Mouse (Mus musculus): ENCODE data around the gene Nckap5. TPM values are rescaled to one million over a fixed set of nuclear protein-coding genes. Genes with fewer than 3 reads are reported as not detected.
"Not testable (repeated sequence)": the region's sequence is repeated elsewhere in the genome, so short reads cannot be mapped to it uniquely, and the experiment has no call there.

Gene Nckap5
- polyA plus RNA-seq, 1 experiment from 2014 or later, result 4.8 TPM

GRCm38 (mm10) chr1:126799379-126799798 lies 31.2 kb downstream of the Nckap5 start:
- no peak overlapping the region for H3K9ac ChIP-seq (ENCODE audit: low read length)
- WGBS, result 72% methylated on average over 11 of the region's 11 CpGs
- no peak overlapping the region for H3K27ac ChIP-seq (ENCODE audit: low read length)
- H3K27me3 ChIP-seq (ENCODE audit: control insufficient read depth, insufficient read depth, low read length), result no peaks in the 10 kb centered on the region
- no peak for ATAC-seq (ENCODE audit: insufficient read depth, low FRiP score)
- no peaks in the 10 kb centered on the region for H3K36me3 ChIP-seq (ENCODE audit: control insufficient read depth, insufficient read depth, low read length)
- H3K4me1 ChIP-seq (ENCODE audit: control insufficient read depth, insufficient read depth, low read length), result no peaks in the 10 kb centered on the region
- no peak overlapping the region for H3K4me3 ChIP-seq (replicated peaks; ENCODE audit: low read length)
- H3K4me2 ChIP-seq (ENCODE audit: low read depth, low read length), result no peak overlapping the region
- H3K9me3 ChIP-seq (replicated peaks; ENCODE audit: control insufficient read depth, low read length), result no peaks in the 10 kb centered on the region

GRCm38 (mm10) chr1:126780354-126780941 lies 50.2 kb downstream of the Nckap5 start:
- H3K4me2 ChIP-seq (ENCODE audit: low read depth, low read length); H3K36me3 ChIP-seq (ENCODE audit: control insufficient read depth, insufficient read depth, low read length); H3K27me3 ChIP-seq (ENCODE audit: control insufficient read depth, insufficient read depth, low read length); H3K27ac ChIP-seq (ENCODE audit: low read length); H3K4me3 ChIP-seq (replicated peaks; ENCODE audit: low read length); H3K9ac ChIP-seq (ENCODE audit: low read length); H3K9me3 ChIP-seq (replicated peaks; ENCODE audit: control insufficient read depth, low read length); ATAC-seq (ENCODE audit: insufficient read depth, low FRiP score); H3K4me1 ChIP-seq (ENCODE audit: control insufficient read depth, insufficient read depth, low read length): not testable (repeated sequence)
- no CpG with 5 or more reads among the region's 2 CpGs for WGBS

- no CpG with 5 or more reads among the region's 6 CpGs for WGBS
- H3K4me3 ChIP-seq (replicated peaks; ENCODE audit: low read length); H3K36me3 ChIP-seq (ENCODE audit: control insufficient read depth, insufficient read depth, low read length); ATAC-seq (ENCODE audit: insufficient read depth, low FRiP score); H3K9me3 ChIP-seq (replicated peaks; ENCODE audit: control insufficient read depth, low read length); H3K27me3 ChIP-seq (ENCODE audit: control insufficient read depth, insufficient read depth, low read length); H3K4me2 ChIP-seq (ENCODE audit: low read depth, low read length); H3K27ac ChIP-seq (ENCODE audit: low read length); H3K4me1 ChIP-seq (ENCODE audit: control insufficient read depth, insufficient read depth, low read length); H3K9ac ChIP-seq (ENCODE audit: low read length): not testable (repeated sequence)
Measured at GRCm38 (mm10) chr1:126773947-126774346, 56.7 kb downstream of the Nckap5 start.

GRCm38 (mm10) chr1:126766971-126767370 lies 63.6 kb downstream of the Nckap5 start:
- H3K27me3 ChIP-seq (ENCODE audit: control insufficient read depth, insufficient read depth, low read length), result no peaks in the 10 kb centered on the region
- H3K4me2 ChIP-seq (ENCODE audit: low read depth, low read length), result no peak overlapping the region
- H3K27ac ChIP-seq (ENCODE audit: low read length), result no peak overlapping the region
- no peak overlapping the region for H3K9ac ChIP-seq (ENCODE audit: low read length)
- WGBS, result 47% methylated on average over 1 of the region's 1 CpGs
- H3K4me1 ChIP-seq (ENCODE audit: control insufficient read depth, insufficient read depth, low read length), result no peaks in the 10 kb centered on the region
- no peak overlapping the region for H3K4me3 ChIP-seq (replicated peaks; ENCODE audit: low read length)
- H3K9me3 ChIP-seq (replicated peaks; ENCODE audit: control insufficient read depth, low read length), result no peaks in the 10 kb centered on the region
- ATAC-seq (ENCODE audit: insufficient read depth, low FRiP score), result no peak
- H3K36me3 ChIP-seq (ENCODE audit: control insufficient read depth, insufficient read depth, low read length), result no peaks in the 10 kb centered on the region

GRCm38 (mm10) chr1:126765506-126766170 lies 65.0 kb downstream of the Nckap5 start:
- Histone ChIP-seq H3K27me3 (ENCODE audit: control insufficient read depth, insufficient read depth, low read length) (no peaks in the 10 kb centered on the region), H3K36me3 (ENCODE audit: control insufficient read depth, insufficient read depth, low read length) (no peaks in the 10 kb centered on the region), H3K9ac (ENCODE audit: low read length) (no peak overlapping the region), H3K4me3 (replicated peaks; ENCODE audit: low read length) (no peak overlapping the region), H3K27ac (ENCODE audit: low read length) (no peak overlapping the region), H3K4me1 (ENCODE audit: control insufficient read depth, insufficient read depth, low read length) (no peaks in the 10 kb centered on the region), H3K9me3 (replicated peaks; ENCODE audit: control insufficient read depth, low read length) (no peaks in the 10 kb centered on the region), H3K4me2 (ENCODE audit: low read depth, low read length) (no peak overlapping the region)
- WGBS, result 59% methylated on average over 6 of the region's 6 CpGs
- ATAC-seq (ENCODE audit: insufficient read depth, low FRiP score), result no peak

GRCm38 (mm10) chr1:126764201-126764600 lies 66.4 kb downstream of the Nckap5 start:
- Histone ChIP-seq H3K27ac (ENCODE audit: low read length) (no peak overlapping the region), H3K9me3 (replicated peaks; ENCODE audit: control insufficient read depth, low read length) (no peaks in the 10 kb centered on the region), H3K4me1 (ENCODE audit: control insufficient read depth, insufficient read depth, low read length) (no peaks in the 10 kb centered on the region), H3K9ac (ENCODE audit: low read length) (no peak overlapping the region), H3K27me3 (ENCODE audit: control insufficient read depth, insufficient read depth, low read length) (no peaks in the 10 kb centered on the region), H3K4me2 (ENCODE audit: low read depth, low read length) (no peak overlapping the region), H3K4me3 (replicated peaks; ENCODE audit: low read length) (no peak overlapping the region), H3K36me3 (ENCODE audit: control insufficient read depth, insufficient read depth, low read length) (no peaks in the 10 kb centered on the region)
- ATAC-seq (ENCODE audit: insufficient read depth, low FRiP score), result no peak
- 61% methylated on average over 3 of the region's 3 CpGs for WGBS

- WGBS, result 88% methylated on average over 2 of the region's 2 CpGs
- H3K27me3 ChIP-seq (ENCODE audit: control insufficient read depth, insufficient read depth, low read length), result no peaks in the 10 kb centered on the region
- no peak overlapping the region for H3K27ac ChIP-seq (ENCODE audit: low read length)
- H3K4me3 ChIP-seq (replicated peaks; ENCODE audit: low read length), result no peak overlapping the region
- no peak overlapping the region for H3K4me2 ChIP-seq (ENCODE audit: low read depth, low read length)
- no peaks in the 10 kb centered on the region for H3K9me3 ChIP-seq (replicated peaks; ENCODE audit: control insufficient read depth, low read length)
- ATAC-seq (ENCODE audit: insufficient read depth, low FRiP score), result no peak
- no peaks in the 10 kb centered on the region for H3K4me1 ChIP-seq (ENCODE audit: control insufficient read depth, insufficient read depth, low read length)
- no peak overlapping the region for H3K9ac ChIP-seq (ENCODE audit: low read length)
- H3K36me3 ChIP-seq (ENCODE audit: control insufficient read depth, insufficient read depth, low read length), result no peaks in the 10 kb centered on the region
Measured at GRCm38 (mm10) chr1:126763192-126763591, 67.4 kb downstream of the Nckap5 start.

GRCm38 (mm10) chr1:126760386-126760785 lies 70.2 kb downstream of the Nckap5 start:
- Histone ChIP-seq H3K9me3 (replicated peaks; ENCODE audit: control insufficient read depth, low read length) (no peaks in the 10 kb centered on the region), H3K4me2 (ENCODE audit: low read depth, low read length) (no peak overlapping the region), H3K9ac (ENCODE audit: low read length) (no peak overlapping the region), H3K27ac (ENCODE audit: low read length) (no peak overlapping the region), H3K36me3 (ENCODE audit: control insufficient read depth, insufficient read depth, low read length) (no peaks in the 10 kb centered on the region), H3K4me1 (ENCODE audit: control insufficient read depth, insufficient read depth, low read length) (no peaks in the 10 kb centered on the region), H3K4me3 (replicated peaks; ENCODE audit: low read length) (no peak overlapping the region), H3K27me3 (ENCODE audit: control insufficient read depth, insufficient read depth, low read length) (no peaks in the 10 kb centered on the region)
- no peak for ATAC-seq (ENCODE audit: insufficient read depth, low FRiP score)
- 78% methylated on average over 2 of the region's 2 CpGs for WGBS

GRCm38 (mm10) chr1:126755682-126756081 lies 74.9 kb downstream of the Nckap5 start:
- Histone ChIP-seq H3K27me3 (ENCODE audit: control insufficient read depth, insufficient read depth, low read length) (no peaks in the 10 kb centered on the region), H3K4me1 (ENCODE audit: control insufficient read depth, insufficient read depth, low read length) (no peaks in the 10 kb centered on the region), H3K27ac (ENCODE audit: low read length) (no peak overlapping the region), H3K36me3 (ENCODE audit: control insufficient read depth, insufficient read depth, low read length) (no peaks in the 10 kb centered on the region), H3K9ac (ENCODE audit: low read length) (no peak overlapping the region), H3K4me2 (ENCODE audit: low read depth, low read length) (no peak overlapping the region), H3K4me3 (replicated peaks; ENCODE audit: low read length) (no peak overlapping the region), H3K9me3 (replicated peaks; ENCODE audit: control insufficient read depth, low read length) (no peaks in the 10 kb centered on the region)
- WGBS, result 60% methylated on average over 5 of the region's 5 CpGs
- no peak for ATAC-seq (ENCODE audit: insufficient read depth, low FRiP score)

All from stomach, embryonic 16.5 days (tissue).